Mouse (Mus musculus): ENCODE data around the gene Pde6h.
"Not testable (repeated sequence)": the region's sequence is repeated elsewhere in the genome, so short reads cannot be mapped to it uniquely, and the experiment has no call there.

Pde6h gene

GRCm38 (mm10) chr6:136941051-136942021 lies 17.7 kb downstream of the Pde6h start, which contains the start of gene Arhgdib:
Arhgdib (minus strand) TSS chr6:136941899.
- no peak for DNase-seq (ENCODE audit: low read depth)

DNA sequence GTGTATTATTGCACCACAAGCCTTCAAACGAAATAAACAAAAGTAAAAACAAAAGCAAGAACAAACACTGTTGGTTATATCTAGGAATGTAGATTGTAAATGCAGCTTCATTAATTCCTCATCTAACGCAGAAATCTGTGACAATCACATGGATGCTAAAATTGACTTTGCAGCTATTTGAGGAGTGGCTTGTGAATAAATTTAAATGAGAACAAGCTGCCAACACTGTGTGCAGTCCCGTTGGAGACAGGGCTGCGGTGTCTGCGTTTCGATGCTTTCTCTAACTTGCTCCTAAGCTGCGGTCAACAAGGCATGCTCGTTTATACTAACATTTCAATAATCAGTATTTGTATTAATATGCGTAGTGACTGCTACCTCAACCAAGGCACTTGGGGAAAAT lies 18.6 kb downstream of the Pde6h start:
- DNase-seq (ENCODE audit: low read depth): no peak

DNA sequence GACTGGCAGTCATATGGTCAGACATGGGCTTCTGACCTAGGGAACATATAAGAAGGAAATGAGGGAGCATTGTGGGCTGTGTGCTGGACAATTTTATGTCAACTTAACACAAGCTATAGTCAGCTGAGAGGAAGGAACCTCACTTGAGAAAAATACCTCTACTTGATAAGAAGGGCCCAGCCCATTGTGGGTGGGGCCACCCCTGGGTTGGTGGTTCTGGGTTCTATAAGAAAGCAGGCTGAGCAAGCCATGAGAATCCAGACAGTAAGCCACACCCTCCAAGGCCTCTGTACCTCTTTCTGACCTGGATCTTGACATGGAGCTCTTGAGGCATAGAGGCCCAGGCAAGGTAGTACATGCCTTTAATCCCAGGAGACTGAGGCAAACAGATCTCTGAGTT lies 19.8 kb downstream of the Pde6h start:
- no peak for DNase-seq (ENCODE audit: low read depth)

- DNase-seq (ENCODE audit: low read depth): no peak
Measured at GRCm38 (mm10) chr6:136944511-136944910, 20.9 kb downstream of the Pde6h start.

DNA sequence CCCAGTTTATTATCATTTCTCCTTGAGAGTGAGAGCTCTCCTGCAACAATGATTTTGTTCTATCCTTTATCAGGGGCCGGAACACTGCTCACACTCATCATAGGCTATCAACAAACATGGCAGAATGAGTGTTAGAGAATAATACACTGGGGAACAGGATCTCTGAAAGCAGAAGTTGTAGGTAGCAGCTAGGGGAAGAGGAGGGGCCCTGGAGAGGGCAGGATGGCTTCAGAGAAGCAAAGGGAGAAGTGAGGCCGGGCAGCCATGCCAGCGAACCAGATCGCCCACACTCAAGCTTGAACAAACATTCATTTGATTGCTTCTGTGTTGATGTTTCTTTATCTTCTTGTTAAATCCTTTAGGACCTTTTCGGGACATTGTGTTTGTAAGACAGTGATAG lies 22.6 kb downstream of the Pde6h start:
- no peak for DNase-seq (ENCODE audit: low read depth)

DNA sequence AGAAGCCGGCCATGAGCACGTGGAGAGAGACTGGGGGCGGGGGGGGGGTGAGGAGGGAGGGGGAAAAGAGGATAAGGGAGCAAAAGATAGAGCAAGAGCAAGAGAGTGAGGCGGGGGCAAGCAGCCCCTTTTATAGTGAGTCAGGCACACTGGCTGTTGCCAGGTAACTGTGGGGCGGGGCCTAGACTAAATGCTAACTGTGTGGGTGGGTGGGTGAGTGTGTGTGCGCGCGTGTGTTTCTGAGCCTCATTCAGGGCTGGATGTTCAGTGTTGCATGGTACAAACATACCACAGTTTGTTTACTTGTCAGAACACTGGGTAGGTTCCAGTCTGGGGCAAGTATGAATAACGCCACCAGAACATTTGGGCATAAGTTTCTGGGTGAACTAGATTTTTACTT lies 23.3 kb downstream of the Pde6h start:
- DNase-seq (ENCODE audit: low read depth): no peak

- no peak for DNase-seq (ENCODE audit: low read depth)
Measured at GRCm38 (mm10) chr6:136947716-136948115, 24.1 kb downstream of the Pde6h start.

GRCm38 (mm10) chr6:136950171-136950570 lies 26.5 kb downstream of the Pde6h start:
- no peak for DNase-seq (ENCODE audit: low read depth)

GRCm38 (mm10) chr6:136952930-136953329 lies 29.3 kb downstream of the Pde6h start:
- DNase-seq (ENCODE audit: low read depth): no peak

DNA sequence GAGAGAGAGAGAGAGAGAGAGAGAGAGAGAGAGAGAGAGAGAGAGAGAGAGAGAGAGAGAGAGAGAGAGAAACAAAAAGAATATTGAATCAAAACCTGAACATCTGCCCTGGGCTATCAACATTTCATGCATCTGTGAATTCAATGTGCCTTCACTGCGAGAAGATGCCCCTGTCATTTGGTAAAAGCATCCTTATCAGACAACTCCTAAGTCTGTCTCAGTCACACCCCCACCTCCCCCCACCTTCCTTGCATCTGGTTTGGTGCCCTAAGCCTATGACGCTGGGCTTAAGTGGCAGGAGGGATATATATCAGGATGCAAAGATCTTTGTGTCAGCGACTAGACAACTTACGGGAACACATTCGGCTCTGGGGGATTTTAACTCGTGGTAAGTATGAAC lies 30.6 kb downstream of the Pde6h start:
- no peak for DNase-seq (ENCODE audit: low read depth)

DNA sequence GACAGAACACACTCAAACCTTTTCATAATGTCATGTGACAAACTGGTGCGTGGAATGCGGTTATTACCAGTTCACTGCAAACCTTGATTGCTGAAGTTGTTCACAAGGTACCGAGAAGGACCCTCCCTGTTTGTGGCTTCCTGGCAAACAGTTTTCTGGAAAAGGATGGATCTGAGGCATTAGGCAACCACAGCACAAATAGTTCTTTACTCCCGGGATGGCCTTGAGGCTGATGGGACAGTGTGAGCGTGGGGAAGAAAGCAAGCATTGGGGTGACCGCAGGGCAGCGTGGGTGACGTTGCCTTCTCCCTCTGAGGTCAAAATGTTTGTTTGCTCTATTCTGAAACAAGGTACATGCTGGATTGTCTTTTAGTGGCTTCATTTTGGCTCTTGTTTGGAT lies 31.1 kb downstream of the Pde6h start:
- DNase-seq (ENCODE audit: low read depth): no peak

DNA sequence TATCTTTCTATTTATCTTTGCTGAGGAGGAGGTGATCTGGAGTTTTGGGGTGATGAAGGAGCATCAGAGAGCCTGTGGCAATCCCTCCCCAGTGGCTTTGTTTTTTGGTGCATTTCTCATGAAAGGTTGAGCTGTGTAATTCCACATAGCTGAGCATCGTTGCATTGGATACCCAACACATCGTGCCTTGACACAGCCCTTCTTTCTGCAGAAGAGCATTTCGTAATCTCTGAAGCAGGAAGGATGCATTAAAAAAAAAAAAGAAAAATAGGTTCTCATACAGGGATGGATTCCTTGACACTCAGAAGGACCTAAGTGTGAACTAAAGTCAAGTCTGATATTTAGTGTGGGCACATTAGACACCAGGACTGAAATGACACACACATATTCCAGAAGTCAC lies 31.6 kb downstream of the Pde6h start:
- DNase-seq (ENCODE audit: low read depth): no peak

GRCm38 (mm10) chr6:136957062-136957461 lies 33.4 kb downstream of the Pde6h start:
- no peak for DNase-seq (ENCODE audit: low read depth)

GRCm38 (mm10) chr6:136959131-136959530 lies 35.5 kb downstream of the Pde6h start:
- DNase-seq (ENCODE audit: low read depth): no peak

DNA sequence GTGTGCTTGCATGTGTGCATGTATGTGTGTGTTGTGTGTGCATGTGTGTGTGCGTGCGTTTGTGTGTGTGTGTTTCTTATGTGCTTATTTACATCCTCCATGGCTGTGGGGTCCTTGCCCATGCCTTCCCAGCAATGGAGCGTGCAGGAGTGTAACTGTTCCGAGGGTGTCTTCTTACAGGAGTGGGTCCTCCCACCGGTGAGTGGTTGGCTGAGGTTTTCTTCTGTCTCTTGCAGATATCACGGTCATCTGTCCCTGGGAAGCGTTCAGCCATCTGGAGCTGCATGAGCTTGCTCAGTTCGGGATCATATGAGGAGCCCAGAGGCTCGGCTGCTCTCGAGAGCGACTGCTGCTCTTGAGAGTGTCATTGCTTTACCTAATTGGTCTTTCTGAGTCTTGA lies 39.3 kb downstream of the Pde6h start:
- no peak for DNase-seq (ENCODE audit: low read depth)

- no peak for DNase-seq (ENCODE audit: low read depth)
Measured at GRCm38 (mm10) chr6:136964609-136965510, 41.2 kb downstream of the Pde6h start.

DNA sequence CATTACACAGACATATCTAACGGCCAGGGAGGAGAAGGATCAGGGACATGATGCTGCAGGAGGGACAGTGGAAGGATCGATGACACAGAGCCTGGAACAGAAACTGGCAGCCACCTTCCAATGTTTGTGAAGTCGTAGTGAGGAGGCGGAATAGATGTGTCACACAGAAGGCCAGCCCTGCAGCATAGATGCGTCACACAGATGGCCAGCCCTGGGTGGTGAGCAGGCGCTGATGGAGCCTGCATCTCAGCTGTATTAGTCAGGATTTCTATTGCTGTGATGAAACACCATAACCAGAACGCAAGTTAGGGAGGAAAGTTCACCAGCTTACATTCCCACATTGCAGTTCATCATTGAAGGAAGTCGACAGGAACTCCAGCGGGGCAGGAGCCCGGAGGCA lies 42.3 kb downstream of the Pde6h start:
- DNase-seq (ENCODE audit: low read depth): no peak

DNA sequence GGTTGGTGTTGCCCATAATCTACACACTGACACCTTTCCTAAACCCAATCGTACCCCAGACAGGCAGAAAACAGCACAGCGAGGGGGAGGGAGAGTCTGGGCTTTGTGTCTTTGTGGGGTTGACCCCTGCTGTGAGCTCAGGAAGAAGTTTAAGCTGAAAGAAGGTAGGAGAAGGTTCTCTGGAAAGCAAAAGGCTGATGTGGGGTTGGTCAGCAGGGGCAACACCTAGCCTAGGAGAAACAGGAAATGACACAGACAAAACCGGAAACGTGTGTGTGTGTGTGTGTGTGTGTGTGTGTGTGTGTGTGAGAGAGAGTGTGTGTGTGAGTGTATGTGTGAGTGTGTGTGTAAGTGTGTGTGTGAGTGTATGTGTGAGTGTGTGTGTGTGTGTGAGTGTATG lies 43.8 kb downstream of the Pde6h start:
- DNase-seq (ENCODE audit: low read depth): no peak

GRCm38 (mm10) chr6:136968877-136969276 lies 45.2 kb downstream of the Pde6h start:
- DNase-seq (ENCODE audit: low read depth): not testable (repeated sequence)

- no peak for DNase-seq (ENCODE audit: low read depth)
Measured at GRCm38 (mm10) chr6:136979274-136980082, 55.8 kb downstream of the Pde6h start.

- DNase-seq (ENCODE audit: low read depth): peak; percentile 50
Measured at GRCm38 (mm10) chr6:136980331-136980746, 56.7 kb downstream of the Pde6h start.

DNA sequence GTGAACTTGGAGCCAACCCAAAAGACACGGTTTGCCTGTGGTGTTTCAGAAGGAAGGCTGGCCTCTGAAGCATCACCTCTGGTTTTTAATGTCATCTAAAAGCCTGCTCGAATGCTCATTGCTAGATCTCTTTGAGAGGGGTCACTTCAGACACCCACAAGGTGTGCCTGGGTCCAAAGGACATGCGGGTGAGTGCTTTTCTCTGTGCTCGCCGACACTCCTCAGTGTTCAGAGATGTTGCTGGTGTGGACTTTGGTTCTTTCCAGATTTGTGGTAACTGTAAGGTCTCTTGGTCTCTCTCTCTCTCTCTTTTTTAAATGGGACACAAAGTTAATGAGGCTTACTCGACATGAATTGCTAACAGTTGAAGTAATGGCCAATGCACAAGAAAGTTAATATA lies 58.9 kb downstream of the Pde6h start:
- DNase-seq (ENCODE audit: low read depth): no peak
